Mouse (Mus musculus): Measurements from ENCODE around the gene Golga1. TPM values are rescaled to one million over a fixed set of nuclear protein-coding genes. Genes with fewer than 3 reads are reported as not detected.
A peak's percentile ranks its signal among the peaks of the same experiment; 100 is the strongest.

Golga1 gene
- total RNA-seq, 2 experiments from 2014 or later: 17.5 to 32.2 TPM

DNA sequence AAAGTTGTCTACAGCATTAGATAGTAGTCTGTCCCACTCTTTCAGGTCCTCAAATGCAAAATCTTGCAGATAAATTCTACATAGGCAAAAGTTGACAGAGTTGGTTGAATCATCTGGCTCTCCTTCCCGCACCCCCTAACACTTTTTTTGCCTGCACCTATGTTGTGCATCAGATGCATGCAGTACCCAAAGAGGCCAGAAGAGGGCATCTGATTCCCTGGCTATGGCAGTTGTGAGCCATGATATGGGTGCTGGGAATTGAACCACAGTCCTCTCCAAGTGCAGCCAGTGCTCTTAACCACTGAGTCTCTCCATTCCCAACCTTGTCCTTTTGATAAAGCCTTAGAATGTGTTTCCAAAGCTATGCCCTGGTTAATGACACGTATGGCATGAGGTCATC, 81.9 kb downstream of the Golga1 start:
- no peak for ATAC-seq (replicated peaks; ENCODE audit: low FRiP score, low TSS enrichment, poor library complexity, severe bottlenecking)

DNA sequence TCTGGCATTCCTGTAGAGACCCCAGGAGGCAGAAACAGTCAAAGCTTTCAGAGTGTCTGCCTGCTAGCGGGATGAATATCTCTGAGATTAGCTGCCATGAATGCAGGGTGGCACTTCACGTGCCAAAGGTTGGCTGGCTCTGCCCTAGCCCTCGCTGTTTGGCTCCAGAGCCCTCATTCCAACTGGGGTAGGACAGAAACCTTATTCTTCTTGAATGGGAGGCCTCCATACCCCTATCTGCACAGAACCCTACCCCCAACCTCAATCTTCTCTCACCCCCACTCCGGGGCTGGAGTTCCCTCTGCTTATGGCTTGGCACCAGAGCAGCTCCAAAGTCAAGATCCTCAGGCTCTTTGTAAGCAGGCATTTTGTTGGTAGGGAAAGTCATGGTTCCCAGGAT, 87.5 kb downstream of the Golga1 start:
- ATAC-seq (replicated peaks; ENCODE audit: low FRiP score, low TSS enrichment, poor library complexity, severe bottlenecking): no peak

- no peak for ATAC-seq (replicated peaks; ENCODE audit: low FRiP score, low TSS enrichment, poor library complexity, severe bottlenecking)
Measured at GRCm38 (mm10) chr2:38975941-38976805, 89.2 kb downstream of the Golga1 start.

- no peak for ATAC-seq (replicated peaks; ENCODE audit: low FRiP score, low TSS enrichment, poor library complexity, severe bottlenecking)
Measured at GRCm38 (mm10) chr2:38975181-38975580, 90.2 kb downstream of the Golga1 start.

- no peak for ATAC-seq (replicated peaks; ENCODE audit: low FRiP score, low TSS enrichment, poor library complexity, severe bottlenecking)
Measured at GRCm38 (mm10) chr2:38974171-38974570, 91.2 kb downstream of the Golga1 start.

- no peak for ATAC-seq (replicated peaks; ENCODE audit: low FRiP score, low TSS enrichment, poor library complexity, severe bottlenecking)
Measured at GRCm38 (mm10) chr2:38973701-38974100, 91.6 kb downstream of the Golga1 start.

DNA sequence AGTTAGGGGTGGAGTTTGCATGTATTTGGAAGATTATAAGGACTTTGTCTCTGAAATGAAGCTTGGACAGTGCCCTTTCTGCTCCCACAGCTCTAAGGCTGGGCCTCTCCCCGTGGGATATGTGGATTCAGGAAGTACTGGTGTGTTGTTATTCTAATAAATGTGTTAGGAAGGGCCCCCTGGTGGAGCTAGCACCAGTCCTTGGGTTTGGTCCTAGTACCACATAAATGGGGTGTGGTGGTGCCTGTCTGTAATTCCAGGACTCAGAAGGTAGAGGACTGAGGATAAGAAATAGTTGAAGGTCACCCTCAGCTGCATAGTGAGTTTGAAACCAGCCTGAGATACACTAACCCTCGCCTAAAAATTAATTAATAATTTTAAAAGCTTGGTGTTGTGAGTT, 92.1 kb downstream of the Golga1 start:
- ATAC-seq (replicated peaks; ENCODE audit: low FRiP score, low TSS enrichment, poor library complexity, severe bottlenecking): 0 out of 2 replicates have a peak, but pooled peaks have one; percentile 2

DNA sequence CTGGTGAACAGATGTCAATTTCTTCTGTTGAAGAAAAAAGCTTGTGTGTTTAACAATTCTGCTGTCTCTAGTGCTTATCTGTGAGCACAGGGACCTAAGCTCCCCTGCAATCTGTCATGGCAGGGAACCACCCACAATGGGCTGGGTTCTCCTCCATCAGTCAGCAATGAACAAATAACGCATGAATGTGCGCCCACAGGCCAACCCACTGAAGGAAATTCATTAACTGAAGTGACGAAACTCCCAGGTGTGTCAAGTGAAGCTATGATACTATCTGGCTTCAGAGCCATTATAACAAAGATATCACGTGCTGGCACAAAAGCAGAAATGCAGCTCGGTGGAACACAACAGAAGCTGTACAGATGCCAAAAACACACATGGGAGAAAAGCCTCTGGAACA, 95.3 kb downstream of the Golga1 start:
- peak; percentile 99 for ATAC-seq (replicated peaks; ENCODE audit: low FRiP score, low TSS enrichment, poor library complexity, severe bottlenecking)

DNA sequence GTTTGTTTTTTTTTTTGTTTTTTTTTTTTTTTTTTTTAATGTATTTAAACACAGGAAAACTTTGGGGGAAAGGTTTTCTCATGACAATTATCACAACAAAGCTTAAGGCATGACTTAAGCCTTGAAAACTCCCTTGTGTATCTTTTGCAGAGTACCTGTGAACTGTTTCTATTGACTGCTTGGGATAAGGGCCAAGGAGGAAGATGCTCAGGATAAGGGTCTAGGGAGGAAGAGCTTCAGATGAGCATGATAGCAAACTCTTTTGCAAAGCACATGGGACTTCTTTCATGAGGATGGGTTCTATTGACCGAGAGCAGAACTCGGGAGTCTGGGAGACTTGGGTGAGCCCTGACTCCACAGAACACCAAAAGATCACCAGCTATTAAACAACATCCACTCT, 95.7 kb downstream of the Golga1 start:
- no peak; the same call in 1 of the 2 replicates for ATAC-seq (replicated peaks; ENCODE audit: low FRiP score, low TSS enrichment, poor library complexity, severe bottlenecking)

Other genes with a start within 250 kb of the Golga1 start
- 0.32 and 6.0 TPM in 2 replicates for gene Nr6a1, start 137.9 kb downstream of the Golga1 start, total RNA-seq (2014; fragmentation: Nextera tagmentation)
- 6.8 and 35.8 TPM in 2 replicates for gene Nr6a1, start 137.9 kb downstream of the Golga1 start, total RNA-seq (2017)
- 0.42 TPM in 1 of 2 replicates, not detected in the other for gene Olfml2a, start 133.6 kb downstream of the Golga1 start, total RNA-seq (2014; fragmentation: Nextera tagmentation)
- not detected in 2 replicates for gene Olfml2a, start 133.6 kb downstream of the Golga1 start, total RNA-seq (2017)
- 0.89 and 1.4 TPM in 2 replicates for gene Wdr38, start 68.1 kb downstream of the Golga1 start, total RNA-seq (2014; fragmentation: Nextera tagmentation)
- 0.27 TPM in 1 of 2 replicates, not detected in the other for gene Wdr38, start 68.1 kb downstream of the Golga1 start, total RNA-seq (2017)
- 56.6 and 77.5 TPM in 2 replicates for gene Arpc5l, start 60.2 kb downstream of the Golga1 start, total RNA-seq (2014; fragmentation: Nextera tagmentation)
- gene Arpc5l, start 60.2 kb downstream of the Golga1 start, total RNA-seq (2017): 39.5 and 52.9 TPM in 2 replicates
- gene Rpl35, start 59.9 kb downstream of the Golga1 start, total RNA-seq (2014; fragmentation: Nextera tagmentation): 1,595 and 1,825 TPM in 2 replicates
- gene Rpl35, start 59.9 kb downstream of the Golga1 start, total RNA-seq (2017): 1,385 and 1,766 TPM in 2 replicates
- gene Scai, start 125.2 kb upstream of the Golga1 start, total RNA-seq (2014; fragmentation: Nextera tagmentation): 6.6 and 24.4 TPM in 2 replicates
- 6.0 and 12.0 TPM in 2 replicates for gene Scai, start 125.2 kb upstream of the Golga1 start, total RNA-seq (2017)
- 53.6 and 71.1 TPM in 2 replicates for gene Ppp6c, start 160.9 kb upstream of the Golga1 start, total RNA-seq (2014; fragmentation: Nextera tagmentation)
- 80.9 TPM in 2 replicates for gene Ppp6c, start 160.9 kb upstream of the Golga1 start, total RNA-seq (2017)

Data from megakaryocyte-erythroid progenitor cell, adult 5-6 weeks (primary cell).